Mouse (Mus musculus) hindbrain, embryonic 11.5 days (tissue): ENCODE data around the gene Nova1. TPM values are rescaled to one million over a fixed set of nuclear protein-coding genes. Genes with fewer than 3 reads are reported as not detected.

Experiments used
- ATAC-seq: fragments of 200-750 bp; cut with Nextera tagmentation; 2 replicates; pipeline ENCODE4 v1.8.0; 2017; ENCODE audit warnings: mild to moderate bottlenecking, moderate TSS enrichment, moderate library complexity; ENCODE audit not compliant: low FRiP score
- DNase-seq: peaks from one replicate; pipeline ENCODE4 v3.0.0-alpha.2; 2015; ENCODE audit warnings: low spot score
- H3K27ac ChIP-seq: fragments of 300-500 bp; sonication (generic); 2 replicates; pipeline ENCODE4 v1.5.1; 2014; ENCODE audit warnings: mild to moderate bottlenecking, low read depth, low read length
- H3K27me3 ChIP-seq: fragments of 300-500 bp; sonication (generic); 2 replicates; pipeline ENCODE4 v1.6.1; 2014; ENCODE audit warnings: mild to moderate bottlenecking, low read length, moderate library complexity, mixed read lengths; ENCODE audit not compliant: control insufficient read depth, insufficient read depth
- H3K36me3 ChIP-seq: fragments of 300-500 bp; sonication (generic); 2 replicates; pipeline ENCODE4 v1.6.1; 2014; ENCODE audit warnings: mild to moderate bottlenecking, low read length, moderate library complexity, mixed read lengths; ENCODE audit not compliant: control insufficient read depth, insufficient read depth
- H3K4me1 ChIP-seq: fragments of 300-500 bp; sonication (generic); replicated peaks from 2 replicates; pipeline ENCODE4 v1.6.1; 2014; ENCODE audit warnings: low read length, mixed read lengths; ENCODE audit not compliant: control insufficient read depth, insufficient read depth
- H3K4me2 ChIP-seq: fragments of 300-500 bp; sonication (generic); replicated peaks from 2 replicates; pipeline ENCODE4 v1.6.1; 2014; ENCODE audit warnings: mild to moderate bottlenecking, low read depth, low read length
- H3K4me3 ChIP-seq: fragments of 300-500 bp; sonication (generic); 2 replicates; pipeline ENCODE4 v1.5.1; 2014; ENCODE audit warnings: low read depth, low read length
- H3K9ac ChIP-seq: fragments of 300-500 bp; sonication (generic); 2 replicates; pipeline ENCODE4 v1.6.1; 2014; ENCODE audit warnings: low read depth, low read length
- H3K9me3 ChIP-seq: fragments of 300-500 bp; sonication (generic); 2 replicates; pipeline ENCODE4 v1.6.1; 2016; ENCODE audit warnings: low read length; ENCODE audit not compliant: control insufficient read depth
- WGBS: fragments of 180-500 bp; shearing (Covaris S2); extraction: QIAGEN DNeasy Blood & Tissue Kit; methylation state at CpG from one replicate; pipeline ENCODE4 v1.1.7; 2014; 5-methylcytosine and 5-hydroxymethylcytosine counted together
- polyA plus RNA-seq: library from polyadenylated mRNA; unstranded; fragments of >200 nt; fragmentation: Nextera tagmentation; extraction: Ambion mirVana; gene quantifications from 2 replicates; pipeline ENCODE4 v1.2.1, GENCODE M21; 2014

The Nova1 gene
- 26.5 and 31.0 TPM in 2 replicates for polyA plus RNA-seq

- peak within 1 kb of the TSS; percentile 98 for H3K9ac ChIP-seq
- DNase-seq (peak; percentile 83), ATAC-seq (peak; percentile 78)
- H3K27me3 ChIP-seq = no peaks in the 10 kb centered on the region
- H3K4me1 ChIP-seq = no peaks in the 10 kb centered on the region
- peak within 1 kb of the TSS; percentile 47 for H3K4me2 ChIP-seq
- H3K4me3 ChIP-seq = peak within 1 kb of the TSS; percentile 85
- H3K27ac ChIP-seq = peak within 1 kb of the TSS; percentile 99
- under 1% methylated on average over 28 of the region's 68 CpGs for WGBS
- H3K36me3 ChIP-seq = no peaks in the 10 kb centered on the region
- no peaks in the 10 kb centered on the region for H3K9me3 ChIP-seq
Measured at GRCm38 (mm10) chr12:46818856-46819347, at the start of gene Nova1. TSS of gene Nova1 (minus strand) at chr12:46818929.

DNA sequence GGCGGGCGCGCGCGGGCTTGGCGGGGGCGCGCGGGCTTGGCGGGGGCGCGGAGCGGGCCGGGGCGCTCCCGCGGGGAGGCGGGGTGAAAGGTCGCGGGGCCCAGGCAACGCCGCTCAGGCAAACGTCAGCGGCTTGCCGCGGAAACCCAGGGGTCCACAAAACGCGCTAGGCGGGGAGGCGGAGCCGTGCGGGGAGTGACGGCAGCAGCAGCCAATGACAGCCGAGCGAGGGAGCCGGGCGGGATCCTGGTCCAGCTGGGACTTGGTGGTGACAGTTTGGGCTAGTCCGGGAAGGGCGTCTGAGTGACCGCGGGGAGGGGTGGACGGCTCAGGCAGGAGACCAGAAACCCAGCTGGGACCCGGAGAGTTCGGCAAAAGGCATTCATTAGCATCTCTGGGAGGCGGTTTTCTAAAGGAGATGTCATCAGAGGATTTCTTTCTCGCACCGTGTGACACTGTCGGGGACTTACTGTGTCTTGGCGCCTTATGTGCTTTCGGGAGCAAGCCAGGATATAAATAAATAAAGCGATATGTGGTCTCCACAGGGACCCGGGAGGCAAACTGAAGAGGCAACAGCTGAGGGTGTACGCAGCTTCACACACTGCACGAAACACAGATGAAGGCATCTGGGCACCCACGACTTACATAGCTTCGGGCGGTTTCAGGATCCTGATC lies 756 bp upstream of the Nova1 start:
- no peaks in the 10 kb centered on the region for H3K9me3 ChIP-seq
- peak overlapping the region; percentile 85 for H3K4me3 ChIP-seq
- H3K9ac ChIP-seq = peak overlapping the region; percentile 98
- DNase-seq (peak; percentile 96), ATAC-seq (peak; percentile 93)
- H3K4me1 ChIP-seq = no peaks in the 10 kb centered on the region
- peak overlapping the region; percentile 47 for H3K4me2 ChIP-seq
- no peaks in the 10 kb centered on the region for H3K36me3 ChIP-seq
- under 1% methylated on average over 45 of the region's 57 CpGs for WGBS
- peak overlapping the region; percentile 99 for H3K27ac ChIP-seq
- H3K27me3 ChIP-seq = no peaks in the 10 kb centered on the region

DNA sequence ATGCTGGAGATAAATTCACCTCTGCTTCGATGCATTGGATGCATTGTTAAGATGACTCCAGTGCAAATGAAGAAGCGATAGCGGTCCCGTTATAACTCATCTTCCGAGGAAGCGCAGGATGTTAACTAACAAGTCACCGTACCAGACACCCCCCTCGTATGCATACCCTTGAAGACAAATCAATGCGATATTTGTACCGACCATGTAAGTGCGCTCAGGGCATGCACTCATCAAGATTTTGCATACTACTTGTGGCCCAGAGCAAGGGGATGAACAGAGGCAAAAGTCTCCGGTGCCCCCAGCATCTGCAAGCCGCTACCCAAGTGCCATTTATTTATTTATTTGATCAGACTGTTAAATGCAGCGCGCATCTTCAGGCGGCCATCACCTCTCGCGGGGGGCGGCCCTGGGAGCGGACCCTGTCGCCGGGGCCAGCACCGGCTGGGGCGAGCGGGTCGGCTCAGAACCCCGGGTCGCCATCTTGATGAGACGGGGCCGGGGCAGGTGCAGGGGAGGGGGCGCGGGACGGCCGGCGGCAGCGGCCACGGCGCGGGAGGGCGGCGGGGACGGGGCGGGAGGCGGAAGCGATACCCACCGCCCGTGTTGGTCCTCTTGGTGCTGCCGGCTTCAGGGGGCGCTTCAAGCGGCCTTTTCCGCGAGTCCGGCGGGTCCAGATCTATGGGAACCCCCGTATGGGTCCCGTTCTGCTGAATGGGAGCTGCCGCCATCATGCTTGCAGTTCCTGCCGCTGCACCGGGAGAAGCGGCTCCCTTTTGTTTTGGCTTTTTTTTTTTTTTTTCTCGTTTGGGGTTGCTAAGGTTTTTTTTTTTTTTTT lies 491 bp downstream of the Nova1 start:
- Histone ChIP-seq H3K27me3 (no peaks in the 10 kb centered on the region), H3K9me3 (no peaks in the 10 kb centered on the region), H3K36me3 (no peaks in the 10 kb centered on the region), H3K27ac (peak overlapping the region; percentile 99), H3K4me2 (peak overlapping the region; percentile 46), H3K4me3 (peak overlapping the region; percentile 85), H3K9ac (peak overlapping the region; percentile 98), H3K4me1 (no peaks in the 10 kb centered on the region)
- DNase-seq = peak; percentile 76
- peak; percentile 62 for ATAC-seq
- WGBS = under 1% methylated on average over 46 of the region's 61 CpGs

- no peaks in the 10 kb centered on the region for H3K27me3 ChIP-seq
- DNase-seq (peak; percentile 44), ATAC-seq (no peak)
- H3K36me3 ChIP-seq = no peaks in the 10 kb centered on the region
- WGBS = 6% methylated on average over 14 of the region's 14 CpGs
- H3K9me3 ChIP-seq = no peaks in the 10 kb centered on the region
- peak overlapping the region; percentile 98 for H3K9ac ChIP-seq
- H3K27ac ChIP-seq = peak overlapping the region; percentile 99
- H3K4me2 ChIP-seq = peak overlapping the region; percentile 46
- H3K4me3 ChIP-seq = peak overlapping the region; percentile 85
- no peaks in the 10 kb centered on the region for H3K4me1 ChIP-seq
Measured at GRCm38 (mm10) chr12:46817211-46817803, 1.4 kb downstream of the Nova1 start.

DNA sequence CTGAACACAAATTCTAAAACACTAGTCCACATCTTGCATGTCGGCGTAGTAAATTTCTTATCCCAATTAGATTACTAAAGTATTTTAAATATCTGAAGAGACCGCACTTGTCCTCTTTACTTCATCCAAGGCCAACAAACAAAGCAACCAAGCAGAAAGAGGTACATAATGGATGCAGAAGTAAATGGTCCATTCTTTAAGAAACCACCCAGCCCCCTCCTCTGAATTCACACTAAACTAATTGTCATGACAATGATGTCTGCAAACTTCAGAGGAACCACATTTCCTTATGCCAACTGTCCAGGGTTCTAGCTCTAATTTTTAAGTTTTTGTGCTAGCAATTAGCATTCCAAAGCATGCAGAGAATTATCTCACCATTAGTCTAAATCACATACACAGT lies 2.4 kb downstream of the Nova1 start:
- Histone ChIP-seq H3K4me3 (peak overlapping the region; percentile 85), H3K27ac (peak overlapping the region; percentile 48; the same call in 1 of the 2 replicates), H3K4me2 (peak overlapping the region; percentile 46), H3K4me1 (no peaks in the 10 kb centered on the region), H3K9ac (no peak overlapping the region), H3K27me3 (no peaks in the 10 kb centered on the region), H3K9me3 (no peaks in the 10 kb centered on the region), H3K36me3 (no peaks in the 10 kb centered on the region)
- ATAC-seq (no peak), DNase-seq (peak; percentile 35)
- WGBS = 39% methylated on average over 3 of the region's 3 CpGs

DNA sequence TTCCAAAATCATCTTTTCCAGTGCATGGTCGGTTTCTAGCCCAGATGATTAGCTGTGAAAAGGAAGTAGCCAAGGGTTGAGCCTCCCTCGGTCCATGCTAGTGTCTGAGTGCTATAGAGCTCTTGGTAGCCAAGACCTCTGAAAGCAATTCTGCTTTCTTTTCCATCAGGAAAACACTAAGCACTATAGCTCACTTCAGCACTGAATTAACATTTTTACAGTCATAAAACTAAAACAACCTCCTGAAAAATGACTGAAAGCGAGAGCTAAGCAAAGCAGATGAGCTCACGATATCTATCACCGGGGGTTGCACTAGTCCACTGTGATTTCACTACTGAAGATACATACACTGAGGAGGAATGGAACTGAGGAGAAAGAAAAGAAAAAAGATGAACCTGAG lies 3.0 kb downstream of the Nova1 start:
- Histone ChIP-seq H3K9ac (no peak overlapping the region), H3K4me2 (peak overlapping the region; percentile 46), H3K4me1 (no peaks in the 10 kb centered on the region), H3K9me3 (no peaks in the 10 kb centered on the region), H3K36me3 (no peaks in the 10 kb centered on the region), H3K27ac (peak overlapping the region; percentile 48; the same call in 1 of the 2 replicates), H3K4me3 (peak overlapping the region; percentile 85), H3K27me3 (no peaks in the 10 kb centered on the region)
- ATAC-seq (no peak), DNase-seq (peak; percentile 6)
- 59% methylated on average over 5 of the region's 5 CpGs for WGBS

GRCm38 (mm10) chr12:46814820-46815219 lies 3.9 kb downstream of the Nova1 start:
- no peaks in the 10 kb centered on the region for H3K4me1 ChIP-seq
- WGBS = 82% methylated on average over 4 of the region's 4 CpGs
- no peak overlapping the region for H3K9ac ChIP-seq

DNA sequence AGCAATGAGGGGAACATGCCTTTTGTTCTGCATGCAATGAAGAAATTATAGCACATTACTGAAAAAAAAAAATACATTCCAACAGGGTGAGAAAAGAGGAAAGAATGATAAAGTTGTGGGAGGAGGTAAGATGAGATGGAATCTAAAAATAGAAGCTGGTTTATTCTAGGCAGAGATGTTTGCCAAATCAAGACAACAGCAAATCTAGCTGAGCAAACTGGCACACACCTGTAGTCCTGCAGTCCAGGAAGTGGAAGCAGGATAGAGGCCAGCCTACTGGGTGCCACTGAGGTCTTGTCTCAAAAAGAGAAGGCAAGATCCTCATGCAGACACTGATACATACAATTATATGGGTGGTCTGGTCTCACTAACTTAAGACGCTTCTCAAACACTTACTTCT lies 17.4 kb downstream of the Nova1 start:
- Histone ChIP-seq H3K27me3 (no peaks in the 10 kb centered on the region), H3K4me3 (no peak overlapping the region), H3K27ac (no peak overlapping the region), H3K36me3 (no peaks in the 10 kb centered on the region), H3K9ac (no peak overlapping the region), H3K4me2 (no peak overlapping the region), H3K9me3 (no peaks in the 10 kb centered on the region), H3K4me1 (no peaks in the 10 kb centered on the region)
- DNase-seq (no peak), ATAC-seq (no peak)
- WGBS = 97% methylated on average over 1 of the region's 1 CpGs

More at GRCm38 (mm10) chr12:46814820-46815219, 3.9 kb downstream of the Nova1 start:
- no peaks in the 10 kb centered on the region for H3K36me3 ChIP-seq
- no peak overlapping the region for H3K4me2 ChIP-seq
- H3K4me3 ChIP-seq = 0 out of 2 replicates have a peak overlapping the region, but pooled peaks have one; percentile 10
- no peak for ATAC-seq
- H3K27me3 ChIP-seq = no peaks in the 10 kb centered on the region
- H3K9me3 ChIP-seq = no peaks in the 10 kb centered on the region
- no peak overlapping the region for H3K27ac ChIP-seq
- DNase-seq = no peak
